ENCODE assay signal across 10 mouse cellular contexts in the genomic region with DNA sequence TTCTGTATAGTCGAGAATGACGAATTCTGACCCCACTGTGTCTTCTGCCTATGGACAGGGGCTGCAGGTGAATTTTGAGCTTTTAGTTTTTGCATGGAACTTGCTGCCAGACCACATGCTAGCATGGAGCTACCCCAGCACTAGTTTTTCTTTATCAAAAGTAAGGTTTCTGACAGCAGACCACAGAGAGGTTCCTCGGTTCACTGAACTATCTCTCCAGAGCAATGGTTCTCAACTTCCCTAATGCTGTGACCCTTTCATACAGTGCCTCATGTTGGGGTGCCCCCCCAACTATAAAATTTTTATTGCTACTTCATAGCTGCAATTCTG. TPM values are rescaled to one million over a fixed set of nuclear protein-coding genes. Genes with fewer than 3 reads are reported as not detected.
DNase-seq lines count a peak whose midpoint lies in the region; ATAC-seq and TF ChIP-seq lines count a peak whose summit lies in the region.
"Had no signal": no experiment of that assay in that cellular context is flagged by ENCODE, and none has a peak within 500 bp of the region (broad histone marks: within the 10 kb centered on the region; RNA-seq: fewer than 3 reads in every experiment).

No protein-coding gene starts in this region.

- ATAC-seq in liver, embryonic 11.5 days (replicated peaks; ENCODE audit: low FRiP score) = no peak
- ATAC-seq in liver, embryonic 16.5 days (ENCODE audit: low read depth) = no peak

- DNase-seq in liver, embryonic 11.5 days (ENCODE audit: low spot score) = no peak
- DNase-seq in liver = no peak
- peak; percentile 88 for DNase-seq in MEL (ENCODE audit: low read depth, low spot score)
- no peak for DNase-seq in ovary, postnatal 36 days (ENCODE audit: low spot score)
- no peak for DNase-seq in urinary bladder, adult 2 months (ENCODE audit: low spot score)
- no peak for DNase-seq in kidney, postnatal 25 days
- DNase-seq: cerebellum, adult 9-10 months; gastrocnemius, postnatal 25 days had no signal

- no peak for TF ChIP-seq RAD21 in MEL (IDR thresholded peaks at IDR 0.05; ENCODE audit: low read depth, low read length)

- H3K36me3 ChIP-seq in liver, embryonic 11.5 days (ENCODE audit: control insufficient read depth, insufficient read depth, low read length) = peaks cover 4% of the 10 kb centered on the region; the same call in 1 of the 2 replicates
- peaks cover 0 to 22% of the 10 kb centered on the region in 2 experiments; a peak in 2 of 4 replicates for H3K36me3 ChIP-seq in MEL (ENCODE audit: control insufficient read depth in 1 of 2, insufficient read depth in 2 of 2, low read length in 2 of 2)
- no peaks in the 10 kb centered on the region for H3K36me3 ChIP-seq in liver, embryonic 16.5 days (ENCODE audit: control insufficient read depth, insufficient read depth)

- H3K27me3 ChIP-seq in liver, embryonic 11.5 days (replicated peaks; ENCODE audit: control insufficient read depth, insufficient read depth, low read length) = no peaks in the 10 kb centered on the region
- no peaks in the 10 kb centered on the region for H3K27me3 ChIP-seq in MEL (ENCODE audit: control insufficient read depth in 1 of 2, insufficient read depth in 2 of 2, low read length in 2 of 2)
- H3K27me3 ChIP-seq in liver, embryonic 16.5 days (ENCODE audit: control insufficient read depth, insufficient read depth, low read depth, low read length) = no peaks in the 10 kb centered on the region

- TF ChIP-seq CTCF in MEL (IDR thresholded peaks at IDR 0.05 in 2 of 3, conservative IDR thresholded peaks at IDR 0.05 in 1 of 3; ENCODE audit: control insufficient read depth in 1 of 3, insufficient read depth in 1 of 3, low read depth in 2 of 3, low read length in 3 of 3, poor library complexity in 1 of 3, severe bottlenecking in 1 of 3) = no peak
- no peak for TF ChIP-seq CTCF in embryonic fibroblast, embryonic 13.5 days (IDR thresholded peaks at IDR 0.05; ENCODE audit: borderline replicate concordance, insufficient read depth, low read length)

- H3K27ac ChIP-seq in liver, embryonic 11.5 days (ENCODE audit: low read depth, low read length) = peak overlapping the region; percentile 23
- peak overlapping the region; percentile 98 for H3K27ac ChIP-seq in MEL (ENCODE audit: control insufficient read depth, low read depth, low read length)
- H3K27ac ChIP-seq in embryonic fibroblast, embryonic 13.5 days (ENCODE audit: insufficient read depth, low read length) = no peak overlapping the region
- H3K27ac ChIP-seq in liver, embryonic 16.5 days (ENCODE audit: low read length) = 0 out of 2 replicates have a peak overlapping the region, but pooled peaks have one; percentile 2

- TF ChIP-seq EP300 in MEL (IDR thresholded peaks at IDR 0.05; ENCODE audit: low read depth in 1 of 2, low read length in 2 of 2) = peak; percentile 89 to 90

- no peaks in the 10 kb centered on the region for H3K9me3 ChIP-seq in liver, embryonic 11.5 days (ENCODE audit: control insufficient read depth, low read length)
- H3K9me3 ChIP-seq in MEL (replicated peaks; ENCODE audit: insufficient read depth, low read length) = no peaks in the 10 kb centered on the region
- H3K9me3 ChIP-seq in liver, embryonic 16.5 days (replicated peaks; ENCODE audit: control insufficient read depth, low read length) = no peaks in the 10 kb centered on the region

- H3K4me2 ChIP-seq in liver, embryonic 11.5 days = peak overlapping the region; percentile 71
- peak overlapping the region; percentile 81 for H3K4me2 ChIP-seq in liver, embryonic 16.5 days (ENCODE audit: low read depth, low read length)

- peak overlapping the region; percentile 68 for H3K4me3 ChIP-seq in liver, embryonic 11.5 days (ENCODE audit: low read depth, low read length)
- H3K4me3 ChIP-seq in MEL (ENCODE audit: control insufficient read depth in 1 of 2, insufficient read depth in 1 of 2, low read depth in 2 of 2, low read length in 2 of 2) = peak overlapping the region; percentile 80 to 87
- peak overlapping the region; percentile 91; the same call in 1 of the 2 replicates for H3K4me3 ChIP-seq in embryonic fibroblast, embryonic 13.5 days (ENCODE audit: insufficient read depth, low read length)
- H3K4me3 ChIP-seq in liver, embryonic 16.5 days (ENCODE audit: low read depth, low read length) = peak overlapping the region; percentile 95

- WGBS in liver, embryonic 11.5 days = 41% methylated on average over 3 of the region's 3 CpGs
- WGBS in liver, embryonic 16.5 days (ENCODE audit: insufficient replicate concordance) = 22% methylated on average over 3 of the region's 3 CpGs

- H3K79me2 ChIP-seq in MEL (ENCODE audit: control insufficient read depth, insufficient read depth, low read length, poor library complexity) = peaks cover 24% of the 10 kb centered on the region

- H3K4me1 ChIP-seq in liver, embryonic 11.5 days (replicated peaks; ENCODE audit: control insufficient read depth, insufficient read depth, low read length) = peaks cover 11% of the 10 kb centered on the region
- peaks cover 2 to 24% of the 10 kb centered on the region in 2 experiments for H3K4me1 ChIP-seq in MEL (ENCODE audit: control insufficient read depth in 1 of 2, insufficient read depth in 2 of 2, low read length in 2 of 2)
- H3K4me1 ChIP-seq in embryonic fibroblast, embryonic 13.5 days (ENCODE audit: control insufficient read depth, insufficient read depth, low read length) = no peaks in the 10 kb centered on the region; the same call in 1 of the 2 replicates
- H3K4me1 ChIP-seq in liver, embryonic 16.5 days (ENCODE audit: control insufficient read depth, low read depth, low read length) = peaks cover 17% of the 10 kb centered on the region

- peak in 1 of 2 experiments; percentile 56; a peak in 2 of 4 replicates for TF ChIP-seq POLR2A in MEL (IDR thresholded peaks at IDR 0.05; ENCODE audit: control insufficient read depth in 1 of 2, insufficient read depth in 1 of 2, low read depth in 1 of 2, low read length in 2 of 2, poor library complexity in 1 of 2)
- no peak for TF ChIP-seq POLR2A in embryonic fibroblast, embryonic 13.5 days (IDR thresholded peaks at IDR 0.05; ENCODE audit: low read depth, low read length)

- peak overlapping the region; percentile 84 for H3K9ac ChIP-seq in liver, embryonic 11.5 days (ENCODE audit: low read depth, low read length)
- H3K9ac ChIP-seq in MEL (ENCODE audit: control insufficient read depth, low read depth, low read length, poor library complexity, severe bottlenecking) = peak overlapping the region; percentile 90
- H3K9ac ChIP-seq in liver, embryonic 16.5 days (ENCODE audit: low read depth, low read length) = peak overlapping the region; percentile 93

TF ChIP-seq in MEL, 35 proteins besides CTCF, POLR2A, EP300 and RAD21 (continues in another document):
- TF ChIP-seq HCFC1 (IDR thresholded peaks at IDR 0.05; ENCODE audit: low read depth, low read length) = peak; percentile 28; the same call in 1 of the 2 replicates
- no peak for TF ChIP-seq SMC3 (IDR thresholded peaks at IDR 0.05; ENCODE audit: low read depth, low read length)

RNA-seq across cellular contexts. Expression of a gene that starts 2.7 kb away (rescaled TPM):
- polyA plus RNA-seq in liver, embryonic 11.5 days (2014; fragmentation: Nextera tagmentation; extraction: Ambion mirVana) = 363 and 374 TPM in 2 replicates
- total RNA-seq in MEL (2012; rRNA removed) = 268 and 304 TPM in 2 replicates
- polyA plus RNA-seq in MEL (2012; ENCODE audit: insufficient read depth in 1 of 2, insufficient read length in 2 of 2, low read depth in 1 of 2, low replicate concordance in 2 of 2, missing spikeins in 1 of 2) = 100 to 1,000 TPM in 1 of 2 experiments, not detected in 1; 424 TPM
- polyA plus RNA-seq in embryonic fibroblast, embryonic 13.5 days (2011; ENCODE audit: insufficient read length, low read depth, missing spikeins) = 64.6 and 81.8 TPM in 2 replicates
- polyA plus RNA-seq in liver, embryonic 16.5 days (2015; fragmentation: Nextera tagmentation; extraction: Ambion mirVana) = 130 and 141 TPM in 2 replicates
- polyA plus RNA-seq in urinary bladder, adult 2 months (2012; rRNA removed) = 69.2 and 82.6 TPM in 2 replicates

RNA-seq across cellular contexts. Expression of a gene that starts 23.9 kb away (rescaled TPM):
- not detected in 2 replicates for polyA plus RNA-seq in liver, embryonic 11.5 days (2014; fragmentation: Nextera tagmentation; extraction: Ambion mirVana)
- 0.07 TPM in 1 of 2 replicates, not detected in the other for total RNA-seq in MEL (2012; rRNA removed)
- under 1 TPM in 1 of 2 experiments, not detected in 1; 0.21 TPM for polyA plus RNA-seq in MEL (2012; ENCODE audit: insufficient read depth in 1 of 2, insufficient read length in 2 of 2, low read depth in 1 of 2, low replicate concordance in 2 of 2, missing spikeins in 1 of 2)
- 0.40 TPM in 1 of 2 replicates, not detected in the other for polyA plus RNA-seq in embryonic fibroblast, embryonic 13.5 days (2011; ENCODE audit: insufficient read length, low read depth, missing spikeins)
- polyA plus RNA-seq in liver, embryonic 16.5 days (2015; fragmentation: Nextera tagmentation; extraction: Ambion mirVana) = not detected in 2 replicates
- polyA plus RNA-seq in urinary bladder, adult 2 months (2012; rRNA removed) = 0.09 and 0.10 TPM in 2 replicates
- total RNA-seq: gastrocnemius, postnatal 25 days had no signal

RNA-seq across cellular contexts. Expression of a gene that starts 31.0 kb away (rescaled TPM):
- polyA plus RNA-seq in liver, embryonic 11.5 days (2014; fragmentation: Nextera tagmentation; extraction: Ambion mirVana) = 2.0 and 2.1 TPM in 2 replicates
- 0.46 and 0.92 TPM in 2 replicates for total RNA-seq in MEL (2012; rRNA removed)
- polyA plus RNA-seq in MEL (2012; ENCODE audit: insufficient read depth in 1 of 2, insufficient read length in 2 of 2, low read depth in 1 of 2, low replicate concordance in 2 of 2, missing spikeins in 1 of 2) = under 1 TPM in 1 of 2 experiments, not detected in 1; 0.79 TPM
- 0.40 and 2.3 TPM in 2 replicates for polyA plus RNA-seq in embryonic fibroblast, embryonic 13.5 days (2011; ENCODE audit: insufficient read length, low read depth, missing spikeins)
- polyA plus RNA-seq in liver, embryonic 16.5 days (2015; fragmentation: Nextera tagmentation; extraction: Ambion mirVana) = 1.7 and 2.9 TPM in 2 replicates
- polyA plus RNA-seq in urinary bladder, adult 2 months (2012; rRNA removed) = 6.9 TPM in 2 replicates

RNA-seq across cellular contexts. Expression of a gene that starts 31.6 kb away (rescaled TPM):
- polyA plus RNA-seq in liver, embryonic 11.5 days (2014; fragmentation: Nextera tagmentation; extraction: Ambion mirVana) = 1.4 and 1.7 TPM in 2 replicates
- 3.5 and 4.4 TPM in 2 replicates for total RNA-seq in MEL (2012; rRNA removed)
- polyA plus RNA-seq in MEL (2012; ENCODE audit: insufficient read depth in 1 of 2, insufficient read length in 2 of 2, low read depth in 1 of 2, low replicate concordance in 2 of 2, missing spikeins in 1 of 2) = 1 to 10 TPM in 1 of 2 experiments, not detected in 1; 7.4 TPM
- 20.3 and 25.6 TPM in 2 replicates for polyA plus RNA-seq in embryonic fibroblast, embryonic 13.5 days (2011; ENCODE audit: insufficient read length, low read depth, missing spikeins)
- 0.43 and 0.48 TPM in 2 replicates for polyA plus RNA-seq in liver, embryonic 16.5 days (2015; fragmentation: Nextera tagmentation; extraction: Ambion mirVana)
- 11.1 and 15.6 TPM in 2 replicates for polyA plus RNA-seq in urinary bladder, adult 2 months (2012; rRNA removed)

RNA-seq across cellular contexts. Expression of a gene that starts 55.4 kb away (rescaled TPM):
- polyA plus RNA-seq in liver, embryonic 11.5 days (2014; fragmentation: Nextera tagmentation; extraction: Ambion mirVana) = 401 and 428 TPM in 2 replicates
- total RNA-seq in MEL (2012; rRNA removed) = 451 and 471 TPM in 2 replicates
- 100 to 1,000 TPM; 167 to 515 TPM for polyA plus RNA-seq in MEL (2012; ENCODE audit: insufficient read depth in 1 of 2, insufficient read length in 2 of 2, low read depth in 1 of 2, low replicate concordance in 2 of 2, missing spikeins in 1 of 2)
- polyA plus RNA-seq in embryonic fibroblast, embryonic 13.5 days (2011; ENCODE audit: insufficient read length, low read depth, missing spikeins) = 208 and 219 TPM in 2 replicates
- polyA plus RNA-seq in liver, embryonic 16.5 days (2015; fragmentation: Nextera tagmentation; extraction: Ambion mirVana) = 167 TPM in 2 replicates
- 221 and 232 TPM in 2 replicates for polyA plus RNA-seq in urinary bladder, adult 2 months (2012; rRNA removed)
